Mouse (Mus musculus) heart, adult 2 months (tissue): ENCODE results near the gene Ccdc189.

Experiments
- CTCF ChIP-seq: fragments of 200-600 bp; IDR thresholded peaks from 2 replicates; pipeline ENCODE4 v1.8.1; 2022; ENCODE audit warnings: antibody characterized with exemption, mild to moderate bottlenecking, moderate library complexity
- POLR2A ChIP-seq: fragments of 200-500 bp; IDR thresholded peaks from 2 replicates; pipeline ENCODE4 v1.6.1; 2011; ENCODE audit warnings: mild to moderate bottlenecking, low read depth, low read length, control low read depth; ENCODE audit not compliant: insufficient read depth

- TF ChIP-seq CTCF (no peak), POLR2A (no peak)
These were observed 3.4 kb downstream of the Ccdc189 start for GRCm38 (mm10) chr7:127585031-127585430.
